Mouse (Mus musculus) CH12.LX (cell line): ENCODE measurements around the gene Atp8a2.

Source experiments
- CHD2 ChIP-seq: IDR thresholded peaks from 2 replicates; pipeline ENCODE4 v1.6.1; 2011; ENCODE audit warnings: low read length, improper control_type of control experiment
- CTCF ChIP-seq, 2 experiments: IDR thresholded peaks in 1 of 2; conservative IDR thresholded peaks in 1 of 2; 2 replicates each; pipeline ENCODE4 v1.5.1; 2011 to 2012; ENCODE audit warnings: low read depth in 2 of 2, low read length in 2 of 2, improper control_type of control experiment in 1 of 2, inconsistent platforms in 1 of 2, mild to moderate bottlenecking in 1 of 2, moderate library complexity in 1 of 2
- HCFC1 ChIP-seq: IDR thresholded peaks from 2 replicates; pipeline ENCODE4 v1.6.1; 2012; ENCODE audit warnings: low read depth, mild to moderate bottlenecking, inconsistent platforms, low read length, improper control_type of control experiment
- MAX ChIP-seq: IDR thresholded peaks from 2 replicates; pipeline ENCODE4 v1.6.1; 2011; ENCODE audit warnings: low read length, improper control_type of control experiment
- NRF1 ChIP-seq: IDR thresholded peaks from 2 replicates; pipeline ENCODE4 v1.6.1; 2014; ENCODE audit warnings: low read depth, mild to moderate bottlenecking, inconsistent platforms, low read length, improper control_type of control experiment, moderate library complexity
- POLR2A ChIP-seq: IDR thresholded peaks from 2 replicates; pipeline ENCODE4 v1.6.1; 2011; ENCODE audit warnings: low read depth, mild to moderate bottlenecking, improper control_type of control experiment, low read length
- TBP ChIP-seq: conservative IDR thresholded peaks from 2 replicates; pipeline ENCODE4 v1.6.1; 2011; ENCODE audit warnings: low read depth, low read length, improper control_type of control experiment
- USF1 ChIP-seq: IDR thresholded peaks from 2 replicates; pipeline ENCODE4 v1.6.1; 2014; ENCODE audit warnings: low read depth, mild to moderate bottlenecking, inconsistent platforms, low read length, improper control_type of control experiment
- ZNF384 ChIP-seq: IDR thresholded peaks from 2 replicates; pipeline ENCODE4 v1.6.1; 2012; ENCODE audit warnings: low read depth, low read length, improper control_type of control experiment, inconsistent platforms

- no peak for TF ChIP-seq POLR2A
- no peak for TF ChIP-seq CTCF (conservative IDR thresholded peaks at IDR 0.05 in 1 of 2, IDR thresholded peaks at IDR 0.05 in 1 of 2; ENCODE audit: low read depth in 2 of 2, low read length in 2 of 2)
- TF ChIP-seq ZNF384: no peak
- no peak for TF ChIP-seq CHD2
- no peak for TF ChIP-seq MAX
- TF ChIP-seq NRF1: no peak
- TF ChIP-seq HCFC1: no peak
- no peak for TF ChIP-seq TBP
- no peak for TF ChIP-seq USF1
Measured at GRCm38 (mm10) chr14:59793841-59794240, 403.1 kb downstream of the Atp8a2 start.
